21 mouse cellular contexts compared by ENCODE assay signal in the genomic region with DNA sequence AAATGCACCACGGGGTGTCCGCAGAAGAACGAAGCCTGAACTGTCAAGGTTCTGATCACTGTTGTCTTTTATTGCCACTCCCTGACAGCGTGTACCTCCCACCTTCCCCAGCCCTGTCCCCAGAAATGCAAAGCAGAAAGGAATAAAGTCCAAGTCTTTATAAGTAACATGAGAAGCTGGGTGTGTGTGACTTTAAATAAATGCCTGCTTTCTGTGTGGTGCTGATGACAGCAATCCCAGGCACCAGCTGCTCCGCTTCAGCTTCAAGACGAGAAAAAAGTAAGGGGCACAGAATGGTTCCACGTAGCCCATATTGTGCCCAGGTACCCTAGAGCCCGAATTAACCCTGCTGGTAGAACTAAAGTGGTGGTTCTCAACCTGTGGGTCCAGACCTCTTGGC. TPM values are rescaled to one million over a fixed set of nuclear protein-coding genes. Genes with fewer than 3 reads are reported as not detected.
"Had no signal": no experiment of that assay in that cellular context is flagged by ENCODE, and none has a peak within 500 bp of the region (broad histone marks: within the 10 kb centered on the region; RNA-seq: fewer than 3 reads in every experiment).

No protein-coding gene starts in this region.

- H3K9me3 ChIP-seq: kidney, embryonic 15.5 days; limb, embryonic 10.5 days; liver, embryonic 15.5 days; midbrain, embryonic 13.5 days; neural tube, embryonic 12.5 days; stomach, embryonic 15.5 days had no signal

- ATAC-seq: lung, postnatal 0 days; midbrain, embryonic 13.5 days had no signal

- H3K4me3 ChIP-seq: kidney, embryonic 15.5 days; layer of hippocampus, adult 2 months; limb, embryonic 10.5 days; liver, embryonic 15.5 days; midbrain, embryonic 13.5 days; neural tube, embryonic 12.5 days; stomach, embryonic 15.5 days had no signal

- H3K4me1 ChIP-seq: liver, embryonic 15.5 days; midbrain, embryonic 13.5 days; neural tube, embryonic 12.5 days; stomach, embryonic 15.5 days had no signal

- H3K9ac ChIP-seq: kidney, embryonic 15.5 days; liver, embryonic 15.5 days; midbrain, embryonic 13.5 days; neural tube, embryonic 12.5 days; stomach, embryonic 15.5 days had no signal

- DNase-seq: lung, adult 2 months; lung, postnatal 36 days; thymus, adult 2 months; thymus, postnatal 25 days had no signal

- H3K36me3 ChIP-seq: kidney, embryonic 15.5 days; limb, embryonic 10.5 days; liver, embryonic 15.5 days; midbrain, embryonic 13.5 days; neural tube, embryonic 12.5 days; stomach, embryonic 15.5 days had no signal

- H3K4me2 ChIP-seq: kidney, embryonic 15.5 days; liver, embryonic 11.5 days; liver, embryonic 15.5 days; midbrain, embryonic 13.5 days; neural tube, embryonic 12.5 days; stomach, embryonic 15.5 days had no signal

- H3K27ac ChIP-seq: kidney, embryonic 15.5 days; layer of hippocampus, adult 2 months; limb, embryonic 10.5 days; liver, embryonic 15.5 days; midbrain, embryonic 13.5 days; neural tube, embryonic 12.5 days; stomach, embryonic 15.5 days had no signal

- H3K27me3 ChIP-seq: kidney, embryonic 15.5 days; liver, embryonic 15.5 days; midbrain, embryonic 13.5 days; neural tube, embryonic 12.5 days; stomach, embryonic 15.5 days had no signal

RNA-seq across cellular contexts. Expression of gene Dhrs7c, which starts 3.2 kb away (rescaled TPM):
- total RNA-seq: layer of hippocampus, adult 2 months; megakaryocyte progenitor cell, adult 5-6 weeks; midbrain, postnatal 0 days; neutrophil, adult 5-6 weeks had no signal
- polyA plus RNA-seq: limb, embryonic 10.5 days; liver, embryonic 11.5 days; midbrain, embryonic 13.5 days; spleen, adult 2 months; testis, adult 2 months had no signal

RNA-seq across cellular contexts. Expression of gene Gsg1l2, which starts 26.8 kb away (rescaled TPM):
- total RNA-seq: layer of hippocampus, adult 2 months; layer of hippocampus, postnatal 10 days; left cerebral cortex, postnatal 10 days; megakaryocyte progenitor cell, adult 5-6 weeks; midbrain, postnatal 0 days; neutrophil, adult 5-6 weeks had no signal
- polyA plus RNA-seq: kidney, embryonic 15.5 days; limb, embryonic 10.5 days; limb, embryonic 14.5 days; liver, embryonic 11.5 days; liver, embryonic 15.5 days; lung, adult 2 months; lung, postnatal 0 days; midbrain, embryonic 13.5 days; midbrain, postnatal 0 days; neural tube, embryonic 12.5 days; spleen, adult 2 months; stomach, embryonic 15.5 days; testis, adult 2 months; thymus, adult 2 months had no signal

RNA-seq across cellular contexts. Expression of gene Glp2r, which starts 30.2 kb away (rescaled TPM):
- total RNA-seq: megakaryocyte progenitor cell, adult 5-6 weeks; neutrophil, adult 5-6 weeks had no signal
- polyA plus RNA-seq: limb, embryonic 10.5 days; lung, adult 2 months; lung, postnatal 0 days; midbrain, embryonic 13.5 days; neural tube, embryonic 12.5 days had no signal
